Mouse (Mus musculus): Measurements from ENCODE around the gene Lbr.
A peak's percentile ranks its signal among the peaks of the same experiment; 100 is the strongest.

DNA sequence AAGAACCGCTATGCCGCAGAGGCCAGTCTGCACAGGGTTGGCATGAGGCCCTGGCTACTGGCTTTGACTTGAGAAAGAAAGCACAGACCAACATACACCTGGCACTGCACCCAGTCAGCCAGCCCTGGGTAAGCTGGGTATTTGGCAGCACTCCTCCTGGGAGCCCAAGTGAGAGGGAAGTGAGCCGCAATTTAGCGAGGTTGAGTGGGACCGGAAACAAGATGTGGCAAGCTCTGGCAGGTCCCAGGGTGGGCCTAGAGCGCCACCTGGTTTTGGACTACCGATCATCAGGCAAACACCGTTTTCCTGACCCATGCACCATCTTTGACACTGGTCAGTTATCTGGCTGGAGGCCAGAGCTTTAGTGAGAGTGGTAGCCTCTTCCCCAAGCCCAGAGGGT lies 38.7 kb upstream of the Lbr start:
- peak; percentile 72 for TF ChIP-seq CTCF (IDR thresholded peaks at IDR 0.05; ENCODE audit: low read depth)
- no peak for TF ChIP-seq EP300 (IDR thresholded peaks at IDR 0.05; ENCODE audit: low read depth)
